Mouse (Mus musculus) adrenal gland, adult 10 weeks (tissue): Measurements from ENCODE around the gene Chaf1a. TPM values are rescaled to one million over a fixed set of nuclear protein-coding genes. Genes with fewer than 3 reads are reported as not detected.

ENCODE experiments used
- polyA plus RNA-seq: library from polyadenylated mRNA; stranded (reverse); fragments of 350-450 nt; fragmentation: Illumina TruSeq; extraction: RNeasy Lipid Tissue Mini Kit (QIAGEN cat#74804); gene quantifications from one replicate; pipeline ENCODE4 v1.2.3, GENCODE M21; 2014; ENCODE audit warnings: low read depth, low replicate concordance

Gene Chaf1a
- 0.76 TPM for polyA plus RNA-seq

DNA sequence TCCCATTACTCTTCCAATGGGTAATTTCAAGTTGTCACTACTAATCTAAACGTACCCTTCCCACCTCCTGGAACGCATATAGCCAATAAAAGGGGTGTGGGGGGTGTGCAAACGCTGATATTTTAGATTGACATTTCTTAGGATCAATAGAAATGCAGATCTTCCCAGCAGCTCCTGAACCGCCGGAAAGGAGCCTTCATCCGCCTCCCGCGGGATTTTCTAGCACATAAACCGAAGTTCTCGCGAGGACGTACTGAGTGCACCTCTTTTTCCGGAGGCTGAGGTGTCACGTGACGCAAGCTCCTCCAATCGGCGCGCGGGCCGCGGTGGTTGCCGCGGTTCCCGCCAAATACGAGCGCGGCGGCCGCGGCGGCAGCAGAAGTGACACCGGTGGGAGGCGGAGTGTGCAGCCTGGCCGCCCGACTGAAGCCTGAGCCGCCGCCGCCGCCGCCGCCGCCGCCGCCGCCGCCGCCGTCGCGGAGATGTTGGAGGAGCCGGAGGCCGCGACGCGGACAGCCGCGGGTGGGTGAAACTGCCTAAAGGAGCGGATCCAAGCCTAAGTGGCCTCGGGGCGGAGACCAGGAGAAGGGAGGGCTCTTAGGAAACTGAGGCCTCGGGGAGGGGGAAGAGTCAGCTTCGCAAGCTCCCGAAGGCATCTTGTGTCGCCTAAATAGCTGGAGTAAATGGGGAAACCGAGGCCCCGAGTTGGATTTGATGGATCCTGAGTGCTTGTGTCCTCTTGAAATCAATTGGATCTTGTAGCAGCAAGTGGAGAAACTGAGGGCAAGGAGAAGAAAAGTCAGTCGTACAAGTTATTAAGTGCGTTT, at the start of gene Chaf1a:
TSS of gene Chaf1a (plus strand) at position 410 of the 827 bp plus-strand sequence.

DNA sequence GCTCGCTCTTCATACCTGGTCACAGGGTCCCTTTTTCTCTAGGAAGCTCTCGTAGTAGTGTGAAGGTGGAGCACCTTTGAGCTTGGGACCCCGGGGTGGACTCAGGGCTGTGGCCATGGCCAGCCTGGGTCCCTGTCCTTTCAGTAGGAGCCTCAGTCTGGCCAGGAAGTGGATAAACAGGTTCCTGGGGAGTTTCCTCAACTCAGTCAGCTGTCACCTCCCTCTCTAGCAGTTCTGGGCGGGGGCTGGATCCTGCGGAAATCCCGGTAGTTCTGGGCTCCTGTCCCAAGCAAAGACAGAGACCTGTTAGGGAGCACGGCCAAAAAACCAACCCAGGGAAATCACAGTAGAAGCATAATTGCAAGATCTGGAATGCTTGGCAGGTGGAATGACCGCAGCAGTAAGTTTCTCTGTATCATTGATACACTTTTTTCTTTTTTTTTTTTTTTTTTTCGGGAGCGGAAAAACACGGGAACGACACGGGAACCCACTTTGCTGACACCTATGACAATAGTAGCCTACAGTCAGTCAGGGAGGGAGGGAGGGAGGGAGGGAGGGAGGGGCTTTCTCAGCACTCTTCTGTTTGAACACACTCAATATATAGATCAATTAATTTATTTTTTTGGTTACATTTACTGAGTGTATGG, 34.7 kb upstream of the Chaf1a start, which contains the start of the genes Stap2 and Mpnd:
TSS of gene Stap2 (minus strand) at position 170 of the 647 bp plus-strand sequence.
TSS of gene Mpnd (plus strand) at position 297 of the 647 bp plus-strand sequence.

DNA sequence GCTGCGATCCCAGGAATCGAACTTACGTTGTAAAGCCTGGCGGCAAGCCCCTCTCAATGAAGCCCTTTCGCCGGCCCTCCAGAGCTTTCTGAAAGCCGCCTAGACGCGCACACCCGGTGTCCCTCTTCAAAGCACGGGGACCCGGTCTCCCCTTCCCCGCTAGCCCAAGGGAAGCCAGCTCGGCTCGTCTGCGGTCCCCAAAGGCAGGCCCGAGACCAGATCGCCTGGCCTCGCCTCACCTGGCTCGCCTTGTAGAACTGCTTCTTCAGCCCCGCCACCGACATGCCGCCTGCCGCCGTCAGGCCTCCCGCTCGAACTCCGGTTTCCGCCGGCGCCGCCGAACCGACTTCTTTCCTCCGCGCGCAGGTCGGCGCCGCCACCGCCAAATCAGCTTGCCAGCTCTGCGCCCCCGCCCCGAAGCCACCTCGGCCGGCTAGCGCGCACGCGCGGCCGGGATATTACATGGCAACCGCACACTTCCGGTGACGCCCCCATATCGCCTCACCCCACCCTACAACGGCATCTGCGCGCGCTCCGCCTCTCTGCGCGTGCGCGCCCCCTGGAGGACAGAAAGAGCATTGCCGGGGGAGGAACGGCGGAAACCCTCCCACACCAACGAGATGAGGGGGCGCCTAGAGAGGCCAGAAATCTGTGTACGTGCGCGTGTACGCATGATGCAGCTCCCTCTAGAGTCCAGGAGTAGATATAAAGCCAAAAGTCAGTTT, 3.9 kb upstream of the Chaf1a start, which contains the start of gene Sh3gl1:
TSS of gene Sh3gl1 (minus strand) at position 460 of the 725 bp plus-strand sequence.

DNA sequence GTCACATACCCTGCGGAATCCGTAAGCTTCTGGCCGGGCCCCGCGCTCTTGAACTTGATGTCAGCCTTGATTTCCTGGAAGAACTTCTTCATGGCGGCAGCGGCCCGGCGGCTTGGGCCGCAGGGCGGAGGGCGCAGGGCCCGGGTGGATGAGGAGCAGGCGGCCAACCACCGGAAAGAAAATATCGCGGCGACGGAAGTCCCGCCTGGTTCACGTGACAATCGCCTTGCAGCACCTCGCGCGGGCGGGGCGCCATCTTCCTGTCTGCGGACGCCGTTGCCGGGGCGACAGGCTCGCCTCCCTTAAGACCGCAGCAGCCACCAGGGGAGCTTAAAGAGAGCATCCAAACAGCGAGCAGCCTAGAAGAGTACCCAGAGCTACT, 34.6 kb downstream of the Chaf1a start, which contains the start of gene Ubxn6:
TSS of gene Ubxn6 (minus strand) at position 202 of the 382 bp plus-strand sequence.

DNA sequence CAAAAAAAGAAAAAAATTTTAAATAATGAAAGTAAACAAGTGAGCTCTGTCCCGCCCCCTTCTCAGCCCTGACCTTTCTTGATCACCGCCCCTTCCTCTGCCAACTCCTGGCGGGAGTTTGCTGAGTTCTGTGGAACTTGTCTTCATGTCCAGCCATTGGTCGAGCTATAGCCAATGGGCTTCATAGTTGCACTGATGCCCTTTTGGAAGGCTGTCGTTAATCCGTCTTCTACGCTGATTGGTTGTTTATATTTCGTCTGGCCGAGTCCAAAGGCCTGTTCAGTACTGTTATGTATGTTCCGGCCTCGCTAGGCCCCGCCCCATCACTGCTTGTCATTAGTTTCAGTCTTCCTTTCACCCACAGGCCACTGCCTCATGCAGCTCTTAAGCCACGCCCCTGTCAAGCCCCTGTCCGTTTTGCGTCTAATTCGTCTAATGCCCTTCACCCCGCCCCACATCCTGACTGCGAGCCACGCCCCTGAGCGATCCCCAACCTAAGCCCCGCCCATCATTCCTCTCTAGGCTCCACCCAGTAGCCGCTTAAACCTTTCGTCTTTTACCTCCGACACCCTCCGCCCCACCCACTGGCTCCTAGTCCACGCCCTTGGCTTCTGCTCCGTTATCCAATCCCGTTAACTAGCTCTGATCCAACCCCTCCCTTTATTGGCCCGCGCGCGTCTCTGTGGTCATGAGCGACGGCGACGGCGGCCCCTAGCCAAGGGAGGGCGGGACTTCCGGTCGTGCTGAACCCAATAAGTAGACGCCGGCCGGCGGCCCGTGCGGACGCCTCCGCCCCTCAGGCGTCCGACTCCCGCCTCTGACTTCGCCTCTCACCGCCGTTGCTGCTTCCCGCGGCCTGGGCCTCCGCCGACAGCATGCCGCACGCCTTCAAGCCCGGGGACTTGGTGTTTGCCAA, 38.9 kb downstream of the Chaf1a start, which contains the start of gene Hdgfl2:
TSS of gene Hdgfl2 (plus strand) at position 755 of the 916 bp plus-strand sequence.

DNA sequence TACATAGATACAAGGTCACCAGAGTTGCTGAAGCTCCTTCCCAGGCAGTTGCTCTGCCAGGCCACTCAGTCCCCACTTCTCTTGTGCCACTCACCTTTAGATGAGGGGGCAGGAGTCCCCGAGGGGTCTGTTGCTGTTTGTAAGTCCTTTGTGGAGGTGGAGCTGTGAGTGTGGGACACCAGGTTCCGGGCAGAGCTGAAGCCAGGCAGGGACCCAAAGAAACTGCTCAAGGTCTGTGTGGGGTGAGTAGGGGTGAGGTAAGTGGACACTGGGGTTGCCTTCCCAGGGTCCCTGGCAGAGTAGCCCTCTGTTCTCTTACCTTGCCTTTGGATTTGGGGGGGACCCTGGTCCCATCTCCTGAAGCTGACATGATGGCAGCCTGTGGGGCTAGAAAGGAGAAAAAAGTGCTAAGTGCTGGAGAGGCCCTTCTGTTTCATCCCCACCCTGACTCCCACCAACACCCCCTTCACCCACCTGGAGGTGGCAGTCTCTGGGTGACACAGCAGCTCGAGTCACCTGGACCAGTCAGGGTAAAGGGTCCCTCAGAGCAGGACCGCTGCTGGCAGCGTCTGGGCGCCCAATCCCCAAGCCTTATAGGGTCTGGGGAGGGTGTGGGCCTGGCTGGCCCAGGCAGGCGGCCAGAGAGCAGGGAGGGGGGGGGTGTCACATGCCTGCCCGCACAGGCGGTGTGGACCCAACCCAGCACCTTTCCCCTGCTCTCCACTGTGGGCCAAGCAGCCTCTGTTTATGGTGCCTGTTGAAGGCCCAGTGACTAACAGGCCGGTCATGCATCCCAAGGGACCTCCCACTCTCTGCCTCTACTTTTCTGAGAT, 69.2 kb downstream of the Chaf1a start, which contains the start of gene Plin4:
TSS of gene Plin4 (minus strand) at position 585 of the 833 bp plus-strand sequence.

DNA sequence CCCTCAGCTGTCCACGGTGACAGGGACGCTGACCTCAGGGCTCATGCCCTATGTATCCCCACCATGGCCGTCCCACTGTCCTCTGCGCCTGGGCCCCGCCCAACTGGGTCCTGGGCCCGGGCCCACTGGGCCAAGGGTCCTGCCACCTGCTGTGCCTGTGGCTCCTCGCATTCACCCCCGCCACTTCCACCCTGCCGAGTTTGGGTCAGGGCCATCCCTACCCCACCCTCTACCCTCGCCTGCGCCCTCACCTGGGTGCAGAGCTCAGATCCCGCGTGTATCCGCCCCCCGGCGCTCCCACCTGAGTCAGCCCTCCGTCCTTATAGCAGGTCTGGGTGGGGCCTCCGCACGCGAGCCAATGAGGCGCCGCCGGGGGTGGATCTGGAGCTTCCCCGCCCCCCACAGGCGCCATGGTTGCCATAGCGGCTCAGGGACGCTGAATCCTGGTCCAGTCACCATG, 77.0 kb downstream of the Chaf1a start, which contains the start of gene Plin5:
TSS of gene Plin5 (minus strand) at position 346 of the 460 bp plus-strand sequence.

DNA sequence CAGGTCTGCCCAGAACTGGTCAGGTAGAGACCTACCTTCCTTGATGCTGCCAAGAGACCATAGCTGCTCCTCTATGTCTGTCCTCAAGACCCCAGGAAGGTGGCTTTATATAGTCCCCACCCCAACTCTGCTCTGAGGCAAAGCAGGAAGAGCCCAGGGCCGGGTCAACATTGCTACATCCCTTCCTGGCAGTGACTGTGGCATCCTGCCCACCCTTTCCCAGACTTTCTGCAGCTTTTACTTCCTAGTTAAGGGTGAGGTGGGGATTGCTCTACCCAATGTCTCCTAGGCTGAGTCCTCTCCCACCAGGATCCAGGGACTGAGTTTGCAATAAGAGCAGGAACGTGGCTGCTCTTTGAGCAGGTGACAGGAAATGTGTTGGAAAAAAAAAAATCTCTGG, 81.6 kb downstream of the Chaf1a start, which contains the start of gene Lrg1:
TSS of gene Lrg1 (minus strand) at position 176 of the 400 bp plus-strand sequence.

Other genes with a start within 250 kb of the Chaf1a start
- gene Zfp119a, start 161.5 kb upstream of the Chaf1a start, polyA plus RNA-seq: 18.8 TPM
- 30.8 TPM for gene Zfp959, start 148.3 kb upstream of the Chaf1a start, polyA plus RNA-seq
- 19.0 TPM for gene Zfp119b, start 90.9 kb upstream of the Chaf1a start, polyA plus RNA-seq
- not detected for gene Ebi3, start 87.8 kb upstream of the Chaf1a start, polyA plus RNA-seq
- gene Yju2, start 81.3 kb upstream of the Chaf1a start, polyA plus RNA-seq: 0.70 TPM
- not detected for gene Shd, start 70.0 kb upstream of the Chaf1a start, polyA plus RNA-seq
- not detected for gene Fsd1, start 53.9 kb upstream of the Chaf1a start, polyA plus RNA-seq
- gene Stap2, start 34.9 kb upstream of the Chaf1a start, polyA plus RNA-seq: 0.41 TPM
- gene Mpnd, start 34.7 kb upstream of the Chaf1a start, polyA plus RNA-seq: 0.70 TPM
- gene Sh3gl1, start 3.8 kb upstream of the Chaf1a start, polyA plus RNA-seq: 0.82 TPM
- 15.9 TPM for gene Ubxn6, start 34.6 kb downstream of the Chaf1a start, polyA plus RNA-seq
- gene Hdgfl2, start 39.2 kb downstream of the Chaf1a start, polyA plus RNA-seq: 3.9 TPM
- gene Plin4, start 69.4 kb downstream of the Chaf1a start, polyA plus RNA-seq: 6.4 TPM
- 6.5 TPM for gene Plin5, start 77.2 kb downstream of the Chaf1a start, polyA plus RNA-seq
- not detected for gene Lrg1, start 81.6 kb downstream of the Chaf1a start, polyA plus RNA-seq
- not detected for gene Sema6b, start 99.9 kb downstream of the Chaf1a start, polyA plus RNA-seq
- 1.6 TPM for gene Tnfaip8l1, start 122.0 kb downstream of the Chaf1a start, polyA plus RNA-seq
- 13.2 TPM for gene Mydgf, start 143.5 kb downstream of the Chaf1a start, polyA plus RNA-seq
- gene Dpp9, start 178.5 kb downstream of the Chaf1a start, polyA plus RNA-seq: 0.41 TPM
- 3.7 TPM for gene Fem1a, start 216.4 kb downstream of the Chaf1a start, polyA plus RNA-seq
- 0.58 TPM for gene Ticam1, start 236.3 kb downstream of the Chaf1a start, polyA plus RNA-seq